Mouse (Mus musculus) CH12.LX (cell line): ENCODE data around the gene Tom1. TPM values are rescaled to one million over a fixed set of nuclear protein-coding genes. Genes with fewer than 3 reads are reported as not detected.

ENCODE experiments used
- DNase-seq: peaks from one replicate; pipeline ENCODE4 v3.0.0-alpha.2; 2013; ENCODE audit errors: extremely low read depth
- H3K27ac ChIP-seq: 2 replicates; pipeline ENCODE4 v1.5.1; 2012; ENCODE audit warnings: low read depth, mild to moderate bottlenecking, control low read depth, moderate library complexity; ENCODE audit not compliant: insufficient read depth
- H3K27me3 ChIP-seq: replicated peaks from 2 replicates; pipeline ENCODE3; 2012; ENCODE audit warnings: inconsistent platforms
- H3K36me3 ChIP-seq, 2 experiments: replicated peaks in 1 of 2; 2 replicates each; pipeline versions ENCODE3 to v1.6.1; 2012; ENCODE audit warnings: inconsistent platforms in 1 of 2, low read length in 1 of 2, mild to moderate bottlenecking in 1 of 2, mixed read lengths in 1 of 2, moderate library complexity in 1 of 2; ENCODE audit not compliant: control insufficient read depth in 1 of 2, insufficient read depth in 1 of 2
- H3K4me1 ChIP-seq, 2 experiments: 2 replicates each; pipeline ENCODE4 v1.6.1; 2012; ENCODE audit warnings: inconsistent platforms in 1 of 2, moderate library complexity in 1 of 2; ENCODE audit not compliant: insufficient read depth in 2 of 2, control insufficient read depth in 1 of 2
- H3K4me2 ChIP-seq: 2 replicates; pipeline ENCODE4 v1.6.1; 2012; ENCODE audit warnings: low read depth, mild to moderate bottlenecking, control low read depth; ENCODE audit not compliant: poor library complexity, insufficient read depth, severe bottlenecking
- H3K4me3 ChIP-seq, 3 experiments: fragments of 150-350 bp in 1 of 3; sonication (generic) in 1 of 3; replicated peaks in 1 of 3; 2 replicates each; pipeline versions ENCODE3 to v1.5.1; 2011 to 2012; ENCODE audit warnings: low read depth in 2 of 3, low read length in 2 of 3, mild to moderate bottlenecking in 2 of 3, moderate library complexity in 2 of 3, control low read depth in 1 of 3, improper control_type of control experiment in 1 of 3, inconsistent platforms in 1 of 3, mixed read lengths in 1 of 3; ENCODE audit not compliant: poor library complexity in 1 of 3
- H3K79me2 ChIP-seq: replicated peaks from 2 replicates; pipeline ENCODE4 v1.6.1; 2012; ENCODE audit warnings: mild to moderate bottlenecking, moderate library complexity; ENCODE audit not compliant: control insufficient read depth, poor library complexity, insufficient read depth, severe bottlenecking; ENCODE audit errors: extremely low read depth
- H3K9ac ChIP-seq: 2 replicates; pipeline ENCODE4 v1.6.1; 2012; ENCODE audit warnings: low read depth, mild to moderate bottlenecking, control low read depth, moderate library complexity; ENCODE audit not compliant: insufficient read depth
- H3K9me3 ChIP-seq: replicated peaks from 2 replicates; pipeline ENCODE3; 2012; ENCODE audit warnings: low read length, inconsistent platforms, mixed read lengths
- BHLHE40 ChIP-seq: IDR thresholded peaks from 2 replicates; pipeline ENCODE4 v1.6.1; 2011; ENCODE audit warnings: mild to moderate bottlenecking, low read depth, low read length, improper control_type of control experiment
- CHD1 ChIP-seq: IDR thresholded peaks from 2 replicates; pipeline ENCODE4 v1.6.1; 2012; ENCODE audit warnings: low read depth, low read length, improper control_type of control experiment, inconsistent platforms
- CHD2 ChIP-seq: IDR thresholded peaks from 2 replicates; pipeline ENCODE4 v1.6.1; 2011; ENCODE audit warnings: low read length, improper control_type of control experiment
- E2F4 ChIP-seq: IDR thresholded peaks from 2 replicates; pipeline ENCODE4 v1.6.1; 2011; ENCODE audit warnings: low read depth, low read length, improper control_type of control experiment; ENCODE audit not compliant: insufficient replicate concordance
- ELF1 ChIP-seq: IDR thresholded peaks from 2 replicates; pipeline ENCODE4 v1.6.1; 2014; ENCODE audit warnings: low read depth, mild to moderate bottlenecking, inconsistent platforms, low read length, improper control_type of control experiment
- EP300 ChIP-seq: IDR thresholded peaks from 2 replicates; pipeline ENCODE4 v1.6.1; 2011; ENCODE audit warnings: low read length, improper control_type of control experiment
- ETS1 ChIP-seq: conservative IDR thresholded peaks from 2 replicates; pipeline ENCODE4 v1.6.1; 2012; ENCODE audit warnings: low read depth, mild to moderate bottlenecking, inconsistent platforms, low read length, improper control_type of control experiment, moderate library complexity
- GABPA ChIP-seq: IDR thresholded peaks from 2 replicates; pipeline ENCODE4 v1.6.1; 2012; ENCODE audit warnings: low read depth, low read length, improper control_type of control experiment, inconsistent platforms; ENCODE audit not compliant: insufficient replicate concordance
- HCFC1 ChIP-seq: IDR thresholded peaks from 2 replicates; pipeline ENCODE4 v1.6.1; 2012; ENCODE audit warnings: low read depth, mild to moderate bottlenecking, inconsistent platforms, low read length, improper control_type of control experiment
- JUN ChIP-seq: IDR thresholded peaks from 2 replicates; pipeline ENCODE4 v1.6.1; 2011; ENCODE audit warnings: low read depth, mild to moderate bottlenecking, low read length, improper control_type of control experiment, moderate library complexity; ENCODE audit not compliant: insufficient read depth
- MAX ChIP-seq: IDR thresholded peaks from 2 replicates; pipeline ENCODE4 v1.6.1; 2011; ENCODE audit warnings: low read length, improper control_type of control experiment
- MXI1 ChIP-seq: IDR thresholded peaks from 2 replicates; pipeline ENCODE4 v1.6.1; 2011; ENCODE audit warnings: mild to moderate bottlenecking, low read depth, low read length, improper control_type of control experiment
- NRF1 ChIP-seq: IDR thresholded peaks from 2 replicates; pipeline ENCODE4 v1.6.1; 2014; ENCODE audit warnings: low read depth, mild to moderate bottlenecking, inconsistent platforms, low read length, improper control_type of control experiment, moderate library complexity
- PAX5 ChIP-seq: IDR thresholded peaks from 2 replicates; pipeline ENCODE4 v1.6.1; 2012; ENCODE audit warnings: low read length, inconsistent platforms, mixed read lengths
- POLR2A ChIP-seq: IDR thresholded peaks from 2 replicates; pipeline ENCODE4 v1.6.1; 2011; ENCODE audit warnings: low read depth, mild to moderate bottlenecking, improper control_type of control experiment, low read length
- POLR2AphosphoS2 ChIP-seq: IDR thresholded peaks from 2 replicates; pipeline ENCODE4 v1.6.1; 2011; ENCODE audit warnings: low read depth, low read length, improper control_type of control experiment
- RAD21 ChIP-seq: IDR thresholded peaks from 2 replicates; pipeline ENCODE4 v1.6.1; 2011; ENCODE audit warnings: low read depth, mild to moderate bottlenecking, low read length, improper control_type of control experiment, moderate library complexity
- RCOR1 ChIP-seq: conservative IDR thresholded peaks from 2 replicates; pipeline ENCODE4 v1.6.1; 2012; ENCODE audit warnings: low read depth, mild to moderate bottlenecking, inconsistent platforms, low read length, improper control_type of control experiment
- SMC3 ChIP-seq: IDR thresholded peaks from 2 replicates; pipeline ENCODE4 v1.6.1; 2011; ENCODE audit warnings: low read depth, low read length, improper control_type of control experiment
- TBP ChIP-seq: conservative IDR thresholded peaks from 2 replicates; pipeline ENCODE4 v1.6.1; 2011; ENCODE audit warnings: low read depth, low read length, improper control_type of control experiment
- TCF12 ChIP-seq: IDR thresholded peaks from 2 replicates; pipeline ENCODE4 v1.6.1; 2014; ENCODE audit warnings: low read depth, mild to moderate bottlenecking, inconsistent platforms, low read length, improper control_type of control experiment
- UBTF ChIP-seq: IDR thresholded peaks from 2 replicates; pipeline ENCODE4 v1.6.1; 2012; ENCODE audit warnings: low read depth, mild to moderate bottlenecking, inconsistent platforms, low read length, improper control_type of control experiment, moderate library complexity
- ZKSCAN1 ChIP-seq: IDR thresholded peaks from 2 replicates; pipeline ENCODE4 v1.6.1; 2012; ENCODE audit warnings: low read depth, inconsistent platforms, low read length, improper control_type of control experiment, borderline replicate concordance
- ZMIZ1 ChIP-seq: IDR thresholded peaks from 2 replicates; pipeline ENCODE4 v1.6.1; 2012; ENCODE audit warnings: low read depth, mild to moderate bottlenecking, inconsistent platforms, low read length, improper control_type of control experiment
- dilution Hi-C: fragments of 300-500 bp; cut with MboI; formaldehyde crosslinking; loops from 2 replicates; pipeline ENCODE4 v1.14.3; 2020; ENCODE audit warnings: low sequenced_read_pairs; ENCODE audit not compliant: extremely low pct_unique_long_range_greater_than_20kb, extremely low pct_ligation_motif_present
- in situ Hi-C: fragments of 300-500 bp; cut with MboI; formaldehyde crosslinking; loops from 3 replicates; pipeline ENCODE4 v1.14.3; 2019; ENCODE audit warnings: low sequenced_read_pairs, low pct_ligation_motif_present, low pct_unique_long_range_greater_than_20kb, mixed read lengths
- polyA plus RNA-seq: library from polyadenylated mRNA; unstranded; fragments of >175 nt; gene quantifications from 2 replicates; pipeline ENCODE4 v1.2.1, GENCODE M21; 2012; ENCODE audit warnings: low read depth; ENCODE audit not compliant: insufficient read length
- total RNA-seq, 2 experiments: library from RNA; depleted of rRNA; stranded (reverse); fragments of 300-350 nt in 1 of 2; fragments of >200 nt in 1 of 2; gene quantifications; 2 replicates each; pipeline ENCODE4 v1.2.3; 2012 to 2014

Tom1 gene
- total and polyA plus RNA-seq, 3 experiments = 13.4 to 25.3 (median 18.4) TPM

GRCm38 (mm10) chr8:75067287-75067686 is 33.8 kb downstream of the Tom1 start:
- no peak for TF ChIP-seq POLR2AphosphoS2
- no peak for TF ChIP-seq CHD2
- no peak for TF ChIP-seq RCOR1
- TF ChIP-seq SMC3 = no peak
- no peak for TF ChIP-seq UBTF
- no peak for TF ChIP-seq ZMIZ1
- TF ChIP-seq TBP = no peak
- TF ChIP-seq PAX5 = no peak
- no peak for TF ChIP-seq TCF12
- no peak for TF ChIP-seq ELF1
- TF ChIP-seq MXI1 = no peak
- TF ChIP-seq MAX = no peak
- TF ChIP-seq, all 38 proteins: peak for 0
- DNase-seq = no peak
- in situ Hi-C loops = no loop called here
- Histone ChIP-seq H3K4me2 (no peak overlapping the region), H3K4me3 (no peak overlapping the region), H3K36me3 (peaks cover 23 to 54% of the 10 kb centered on the region in 2 experiments), H3K79me2 (no peaks in the 10 kb centered on the region), H3K4me1 (peaks cover 13 to 24% of the 10 kb centered on the region in 2 experiments), H3K27ac (no peak overlapping the region), H3K27me3 (no peaks in the 10 kb centered on the region), H3K9ac (no peak overlapping the region), H3K9me3 (no peaks in the 10 kb centered on the region)
- dilution Hi-C loops = no loop called here

- Histone ChIP-seq H3K9ac (no peak overlapping the region), H3K27ac (no peak overlapping the region), H3K4me2 (no peak overlapping the region), H3K4me1 (peaks cover 5 to 7% of the 10 kb centered on the region in 2 experiments), H3K36me3 (peaks cover 14 to 36% of the 10 kb centered on the region in 2 experiments), H3K79me2 (no peaks in the 10 kb centered on the region), H3K27me3 (no peaks in the 10 kb centered on the region), H3K9me3 (no peaks in the 10 kb centered on the region), H3K4me3 (no peak overlapping the region)
- in situ Hi-C loops (loop anchor here (5.0 kb wide), 1 partner anchor 37 kb away; the partner anchor contains the start of gene Mcm5), dilution Hi-C loops (no loop called here)
- no peak for TF ChIP-seq BHLHE40
- TF ChIP-seq GABPA = no peak
- no peak for TF ChIP-seq EP300
- TF ChIP-seq RAD21 = no peak
- TF ChIP-seq POLR2AphosphoS2 = no peak
- no peak for TF ChIP-seq CHD1
- no peak for TF ChIP-seq MAX
- no peak for TF ChIP-seq ETS1
- no peak for TF ChIP-seq HCFC1
- TF ChIP-seq E2F4 = no peak
- TF ChIP-seq ZKSCAN1 = no peak
- no peak for TF ChIP-seq RCOR1
- TF ChIP-seq JUN = no peak
- TF ChIP-seq NRF1 = no peak
- TF ChIP-seq POLR2A = no peak
- TF ChIP-seq SMC3 = no peak
- no peak for DNase-seq
Measured at GRCm38 (mm10) chr8:75070297-75070696, 36.8 kb downstream of the Tom1 start.
